Mouse (Mus musculus) lung, adult 18-20 months (tissue): Measurements from ENCODE around the gene Gtf3a.
"Not testable (repeated sequence)": the region's sequence is repeated elsewhere in the genome, so short reads cannot be mapped to it uniquely, and the experiment has no call there.

ENCODE experiments used
- DNase-seq, 2 experiments: peaks; one replicate each; pipeline ENCODE4 v3.0.0; 2022; ENCODE audit warnings: mixed read lengths in 2 of 2

The Gtf3a gene

GRCm38 (mm10) chr5:146937541-146938503 lies 10.6 kb upstream of the Gtf3a start:
- no peak for DNase-seq

GRCm38 (mm10) chr5:146939109-146939796 lies 9.2 kb upstream of the Gtf3a start:
- DNase-seq = no peak

GRCm38 (mm10) chr5:146940219-146940618 lies 8.2 kb upstream of the Gtf3a start:
- no peak for DNase-seq

- not testable (repeated sequence) for DNase-seq
Observed at GRCm38 (mm10) chr5:146941939-146942338, 6.5 kb upstream of the Gtf3a start.

- no peak for DNase-seq
Observed at GRCm38 (mm10) chr5:146942965-146943364, 5.5 kb upstream of the Gtf3a start.

GRCm38 (mm10) chr5:146944568-146944967 lies 3.9 kb upstream of the Gtf3a start:
- DNase-seq = no peak

- DNase-seq = peak; percentile 23 to 30
Observed at GRCm38 (mm10) chr5:146946682-146947081, 1.8 kb upstream of the Gtf3a start.

GRCm38 (mm10) chr5:146947497-146947896 lies 960 bp upstream of the Gtf3a start:
- DNase-seq = no peak

- DNase-seq = no peak
Observed at GRCm38 (mm10) chr5:146948041-146948507, 383 bp upstream of the Gtf3a start.

GRCm38 (mm10) chr5:146954576-146954975 lies 6.1 kb downstream of the Gtf3a start:
- DNase-seq = no peak

- DNase-seq = no peak
Observed at GRCm38 (mm10) chr5:146955651-146956050, 7.2 kb downstream of the Gtf3a start.

GRCm38 (mm10) chr5:146956678-146957077 lies 8.2 kb downstream of the Gtf3a start:
- no peak for DNase-seq

GRCm38 (mm10) chr5:146963118-146963936 lies 14.9 kb downstream of the Gtf3a start, which contains the start of gene Mtif3:
Gene Mtif3, minus strand, starts transcription at chr5:146963800.
- DNase-seq = peak; percentile 84

GRCm38 (mm10) chr5:146963937-146964278 lies 15.5 kb downstream of the Gtf3a start:
- DNase-seq = no peak

- DNase-seq = no peak
Observed at GRCm38 (mm10) chr5:146968695-146969393, 20.4 kb downstream of the Gtf3a start.

- no peak for DNase-seq
Observed at GRCm38 (mm10) chr5:146971776-146972561, 23.5 kb downstream of the Gtf3a start.

GRCm38 (mm10) chr5:146973353-146973752 lies 24.9 kb downstream of the Gtf3a start:
- DNase-seq = no peak

- peak; percentile 15 to 43 for DNase-seq
Observed at GRCm38 (mm10) chr5:146973858-146974780, 25.7 kb downstream of the Gtf3a start.

GRCm38 (mm10) chr5:146974781-146975123 lies 26.3 kb downstream of the Gtf3a start:
- no peak for DNase-seq

GRCm38 (mm10) chr5:146981376-146981775 lies 32.9 kb downstream of the Gtf3a start:
- DNase-seq = no peak
